Mouse (Mus musculus): Measurements from ENCODE around the gene Dnajc19. TPM values are rescaled to one million over a fixed set of nuclear protein-coding genes. Genes with fewer than 3 reads are reported as not detected.

Dnajc19 gene
- total and polyA plus RNA-seq, 3 experiments = 82.8 to 118 (median 116) TPM

DNA sequence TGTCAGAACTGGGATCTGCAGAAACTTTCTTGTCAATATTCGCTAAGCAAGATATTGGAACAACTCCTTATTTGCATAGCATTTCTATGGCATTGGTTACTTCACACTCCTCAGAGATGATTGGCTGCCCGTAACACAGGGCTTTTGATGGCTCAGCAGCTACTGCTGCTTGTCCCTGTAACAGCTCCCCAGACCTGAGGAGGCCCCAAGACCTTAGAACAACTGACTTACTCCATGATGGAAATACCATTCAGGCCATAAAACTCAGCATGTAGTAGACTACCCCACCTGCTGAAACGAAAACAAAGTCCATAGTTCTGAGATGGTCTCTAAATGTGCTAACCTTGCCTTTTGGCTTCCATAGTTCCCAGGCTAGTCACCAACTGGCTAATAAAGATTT lies 74.3 kb downstream of the Dnajc19 start:
- H3K9ac ChIP-seq (ENCODE audit: insufficient read depth, low read depth) = no peak overlapping the region
- in situ Hi-C loops (cut with MboI; ENCODE audit: low pct_ligation_motif_present, low pct_unique_long_range_greater_than_20kb, low sequenced_read_pairs) (no loop called here), dilution Hi-C loops (cut with MboI; ENCODE audit: extremely low pct_ligation_motif_present, extremely low pct_unique_long_range_greater_than_20kb, low sequenced_read_pairs) (no loop called here)
- H3K4me3 ChIP-seq (replicated peaks in 1 of 3; ENCODE audit: low read depth in 2 of 3, low read length in 2 of 3, poor library complexity in 1 of 3) = no peak overlapping the region
- H3K79me2 ChIP-seq (replicated peaks; ENCODE audit: control insufficient read depth, extremely low read depth, insufficient read depth, poor library complexity, severe bottlenecking) = no peaks in the 10 kb centered on the region
- H3K36me3 ChIP-seq (replicated peaks in 1 of 2; ENCODE audit: control insufficient read depth in 1 of 2, insufficient read depth in 1 of 2, low read length in 1 of 2) = no peaks in the 10 kb centered on the region
- TF ChIP-seq ZMIZ1 (IDR thresholded peaks at IDR 0.05; ENCODE audit: low read depth, low read length) (no peak), NELFE (IDR thresholded peaks at IDR 0.05; ENCODE audit: low read depth, low read length) (no peak), IRF4 (IDR thresholded peaks at IDR 0.05; ENCODE audit: low read depth, low read length) (no peak)
- H3K9me3 ChIP-seq (replicated peaks; ENCODE audit: low read length) = no peaks in the 10 kb centered on the region
- no peaks in the 10 kb centered on the region for H3K4me1 ChIP-seq (ENCODE audit: control insufficient read depth in 1 of 2, insufficient read depth in 2 of 2)
- DNase-seq (ENCODE audit: extremely low read depth) = no peak
- no peak overlapping the region for H3K27ac ChIP-seq (ENCODE audit: insufficient read depth, low read depth)
- H3K4me2 ChIP-seq (ENCODE audit: insufficient read depth, low read depth, poor library complexity, severe bottlenecking) = no peak overlapping the region
- no peaks in the 10 kb centered on the region for H3K27me3 ChIP-seq (replicated peaks)

DNA sequence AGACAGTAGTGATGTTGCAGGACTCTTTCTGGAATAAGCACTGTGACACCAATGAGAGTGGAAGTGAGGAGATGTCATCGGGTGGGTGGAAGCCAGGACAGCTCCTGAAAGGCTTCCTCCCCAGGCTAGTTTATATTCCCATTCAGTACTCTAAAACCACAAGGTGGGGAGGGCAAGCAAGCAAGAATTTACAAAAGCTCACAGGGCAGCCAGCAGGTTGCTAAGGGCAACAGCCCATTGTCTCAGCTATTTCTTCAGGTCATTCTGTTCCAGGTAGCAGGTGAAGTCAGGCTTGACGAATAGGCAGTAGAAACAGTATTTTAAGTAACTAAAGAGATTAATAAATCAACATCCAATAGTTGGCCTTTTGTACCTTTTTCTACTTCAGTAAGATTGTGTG lies 74.8 kb downstream of the Dnajc19 start:
- H3K9ac ChIP-seq (ENCODE audit: insufficient read depth, low read depth) = no peak overlapping the region
- no peaks in the 10 kb centered on the region for H3K27me3 ChIP-seq (replicated peaks)
- no peaks in the 10 kb centered on the region for H3K4me1 ChIP-seq (ENCODE audit: control insufficient read depth in 1 of 2, insufficient read depth in 2 of 2)
- no peaks in the 10 kb centered on the region for H3K79me2 ChIP-seq (replicated peaks; ENCODE audit: control insufficient read depth, extremely low read depth, insufficient read depth, poor library complexity, severe bottlenecking)
- dilution Hi-C loops (cut with MboI; ENCODE audit: extremely low pct_ligation_motif_present, extremely low pct_unique_long_range_greater_than_20kb, low sequenced_read_pairs) = no loop called here
- TF ChIP-seq SMC3 (IDR thresholded peaks at IDR 0.05; ENCODE audit: low read depth, low read length) (no peak), NRF1 (IDR thresholded peaks at IDR 0.05; ENCODE audit: low read depth, low read length) (no peak), RAD21 (IDR thresholded peaks at IDR 0.05; ENCODE audit: low read depth, low read length) (no peak), ZC3H11A (IDR thresholded peaks at IDR 0.05; ENCODE audit: low read depth, low read length) (no peak), USF1 (IDR thresholded peaks at IDR 0.05; ENCODE audit: low read depth, low read length) (no peak), ELF1 (IDR thresholded peaks at IDR 0.05; ENCODE audit: low read depth, low read length) (no peak), BHLHE40 (IDR thresholded peaks at IDR 0.05; ENCODE audit: low read depth, low read length) (no peak), USF2 (conservative IDR thresholded peaks at IDR 0.05; ENCODE audit: low read depth, low read length) (no peak), EP300 (IDR thresholded peaks at IDR 0.05; ENCODE audit: low read length) (no peak), MYC (IDR thresholded peaks at IDR 0.05; ENCODE audit: low read depth, low read length) (no peak), IRF4 (IDR thresholded peaks at IDR 0.05; ENCODE audit: low read depth, low read length) (no peak), E2F4 (IDR thresholded peaks at IDR 0.05; ENCODE audit: insufficient replicate concordance, low read depth, low read length) (no peak), CHD1 (IDR thresholded peaks at IDR 0.05; ENCODE audit: low read depth, low read length) (no peak), NELFE (IDR thresholded peaks at IDR 0.05; ENCODE audit: low read depth, low read length) (no peak), JUN (IDR thresholded peaks at IDR 0.05; ENCODE audit: insufficient read depth, low read depth, low read length) (no peak), POLR2A (IDR thresholded peaks at IDR 0.05; ENCODE audit: low read depth, low read length) (no peak)
- H3K9me3 ChIP-seq (replicated peaks; ENCODE audit: low read length) = no peaks in the 10 kb centered on the region
- in situ Hi-C loops (cut with MboI; ENCODE audit: low pct_ligation_motif_present, low pct_unique_long_range_greater_than_20kb, low sequenced_read_pairs) = no loop called here
- DNase-seq (ENCODE audit: extremely low read depth) = no peak
- H3K36me3 ChIP-seq (replicated peaks in 1 of 2; ENCODE audit: control insufficient read depth in 1 of 2, insufficient read depth in 1 of 2, low read length in 1 of 2) = no peaks in the 10 kb centered on the region
- H3K27ac ChIP-seq (ENCODE audit: insufficient read depth, low read depth) = no peak overlapping the region
- H3K4me2 ChIP-seq (ENCODE audit: insufficient read depth, low read depth, poor library complexity, severe bottlenecking) = no peak overlapping the region
- no peak overlapping the region for H3K4me3 ChIP-seq (replicated peaks in 1 of 3; ENCODE audit: low read depth in 2 of 3, low read length in 2 of 3, poor library complexity in 1 of 3)

Other genes starting within 250 kb of the Dnajc19 start
- 0.17 and 0.25 TPM in 2 replicates for gene Ccdc39, start 237.0 kb downstream of the Dnajc19 start, total RNA-seq (2012; rRNA removed)
- 0.51 and 0.77 TPM in 2 replicates for gene Ccdc39, start 237.0 kb downstream of the Dnajc19 start, total RNA-seq (2014; rRNA removed)
- gene Ccdc39, start 237.0 kb downstream of the Dnajc19 start, polyA plus RNA-seq (2012; ENCODE audit: insufficient read length, low read depth) = 5.6 and 6.9 TPM in 2 replicates
- 83.5 and 83.9 TPM in 2 replicates for gene Fxr1, start 61.4 kb downstream of the Dnajc19 start, total RNA-seq (2012; rRNA removed)
- gene Fxr1, start 61.4 kb downstream of the Dnajc19 start, total RNA-seq (2014; rRNA removed) = 120 and 130 TPM in 2 replicates
- gene Fxr1, start 61.4 kb downstream of the Dnajc19 start, polyA plus RNA-seq (2012; ENCODE audit: insufficient read length, low read depth) = 119 and 131 TPM in 2 replicates